Mouse (Mus musculus): ENCODE results near the gene Cx3cr1. TPM values are rescaled to one million over a fixed set of nuclear protein-coding genes. Genes with fewer than 3 reads are reported as not detected.

Gene Cx3cr1
- polyA plus RNA-seq, 1 experiment from 2014 or later = 2.7 TPM

GRCm38 (mm10) chr9:119899446-119899845 is 170.2 kb downstream of the Cx3cr1 start:
- Histone ChIP-seq H3K27ac (replicated peaks) (no peak overlapping the region), H3K9ac (no peak overlapping the region), H3K4me3 (replicated peaks) (no peak overlapping the region), H3K27me3 (no peaks in the 10 kb centered on the region), H3K4me2 (no peak overlapping the region), H3K36me3 (replicated peaks) (peaks cover 34% of the 10 kb centered on the region), H3K9me3 (replicated peaks) (no peaks in the 10 kb centered on the region), H3K4me1 (replicated peaks) (peaks cover 29% of the 10 kb centered on the region)
- no peak for ATAC-seq (ENCODE audit: insufficient read depth)
- 83% methylated on average over 2 of the region's 2 CpGs for WGBS (ENCODE audit: insufficient replicate concordance)

DNA sequence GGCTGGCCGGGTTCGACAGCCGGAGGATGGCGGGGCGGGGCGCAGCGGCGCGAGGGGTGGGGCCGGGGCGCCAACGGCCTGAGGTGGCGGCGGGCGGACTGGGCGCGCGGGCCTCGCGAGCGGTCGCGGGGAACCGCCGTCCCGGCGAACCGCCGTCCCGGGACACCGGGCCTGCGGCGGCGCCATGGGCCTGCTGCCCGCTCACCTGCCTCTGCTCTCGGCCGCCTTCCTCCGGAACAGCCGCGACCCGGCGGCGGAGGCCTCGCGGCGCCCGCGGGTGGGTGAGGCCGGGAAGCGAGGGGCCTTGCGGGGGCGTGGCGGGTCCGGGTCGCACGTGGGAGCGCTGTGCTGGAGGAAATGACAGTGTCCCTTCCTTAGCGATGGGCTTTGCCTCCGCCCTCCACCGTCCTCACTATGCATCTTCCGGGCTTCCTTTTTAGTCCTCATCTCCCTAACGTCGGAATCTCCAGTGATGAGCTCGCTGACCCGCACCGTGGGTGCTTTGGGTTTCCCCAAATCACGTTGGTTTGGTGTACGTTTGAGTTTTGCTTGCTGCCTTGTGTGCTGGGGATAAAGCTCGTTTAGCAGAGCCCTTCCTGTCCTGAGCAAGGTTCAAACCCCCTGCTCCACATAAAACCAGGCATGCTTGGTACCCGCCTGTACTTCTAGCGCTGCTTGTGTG is 174.5 kb downstream of the Cx3cr1 start:
- H3K9me3 ChIP-seq (replicated peaks) = no peaks in the 10 kb centered on the region
- peak overlapping the region; percentile 85 for H3K4me2 ChIP-seq
- peak overlapping the region; percentile 89 for H3K4me3 ChIP-seq (replicated peaks)
- H3K9ac ChIP-seq = peak overlapping the region; percentile 85
- peak overlapping the region; percentile 86 for H3K27ac ChIP-seq (replicated peaks)
- no peaks in the 10 kb centered on the region for H3K27me3 ChIP-seq
- peaks cover 10% of the 10 kb centered on the region; the same call in 1 of the 2 replicates for H3K36me3 ChIP-seq (replicated peaks)
- WGBS (ENCODE audit: insufficient replicate concordance) = under 1% methylated on average over 66 of the region's 71 CpGs
- peak; percentile 85 for ATAC-seq (ENCODE audit: insufficient read depth)
- peaks cover 39% of the 10 kb centered on the region for H3K4me1 ChIP-seq (replicated peaks)

- peak; percentile 98 for ATAC-seq (ENCODE audit: insufficient read depth)
- no peaks in the 10 kb centered on the region for H3K9me3 ChIP-seq (replicated peaks)
- 3% methylated on average over 34 of the region's 34 CpGs for WGBS (ENCODE audit: insufficient replicate concordance)
- H3K4me3 ChIP-seq (replicated peaks) = peak within 1 kb of the TSS; percentile 89
- no peaks in the 10 kb centered on the region for H3K27me3 ChIP-seq
- H3K36me3 ChIP-seq (replicated peaks) = peaks cover 10% of the 10 kb centered on the region; the same call in 1 of the 2 replicates
- peaks cover 39% of the 10 kb centered on the region for H3K4me1 ChIP-seq (replicated peaks)
- H3K27ac ChIP-seq (replicated peaks) = peak within 1 kb of the TSS; percentile 86
- peak within 1 kb of the TSS; percentile 85 for H3K4me2 ChIP-seq
- H3K9ac ChIP-seq = peak within 1 kb of the TSS; percentile 85
These were observed 175.2 kb downstream of the Cx3cr1 start, which contains the start of gene Wdr48 for GRCm38 (mm10) chr9:119894339-119895009. Gene Wdr48, plus strand, starts transcription at chr9:119894878.

DNA sequence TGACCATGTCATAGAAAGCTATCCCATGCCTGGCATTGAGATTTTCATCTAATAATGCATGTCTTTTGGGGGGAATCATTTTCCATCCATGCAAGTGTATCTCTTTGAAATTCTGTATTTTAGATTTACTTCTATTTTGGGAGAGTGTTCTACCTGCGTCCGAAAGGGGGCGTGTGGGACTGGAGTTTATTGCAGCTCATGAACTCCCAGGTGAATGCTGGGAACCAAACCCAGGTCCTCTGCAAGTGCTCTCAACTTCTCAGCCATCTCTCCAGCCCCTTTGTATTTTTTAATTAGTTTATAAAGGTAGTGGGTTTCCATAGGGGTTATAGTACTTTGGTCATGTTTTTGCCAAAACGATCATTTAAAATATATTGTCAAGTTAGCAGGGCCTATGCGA is 175.8 kb downstream of the Cx3cr1 start:
- no peaks in the 10 kb centered on the region for H3K27me3 ChIP-seq
- peak overlapping the region; percentile 85 for H3K4me2 ChIP-seq
- H3K4me1 ChIP-seq (replicated peaks) = peaks cover 39% of the 10 kb centered on the region
- H3K9ac ChIP-seq = no peak overlapping the region
- 81% methylated on average over 5 of the region's 5 CpGs for WGBS (ENCODE audit: insufficient replicate concordance)
- no peaks in the 10 kb centered on the region for H3K9me3 ChIP-seq (replicated peaks)
- ATAC-seq (ENCODE audit: insufficient read depth) = no peak
- peaks cover 8% of the 10 kb centered on the region; the same call in 1 of the 2 replicates for H3K36me3 ChIP-seq (replicated peaks)
- H3K4me3 ChIP-seq (replicated peaks) = no peak overlapping the region
- H3K27ac ChIP-seq (replicated peaks) = no peak overlapping the region

DNA sequence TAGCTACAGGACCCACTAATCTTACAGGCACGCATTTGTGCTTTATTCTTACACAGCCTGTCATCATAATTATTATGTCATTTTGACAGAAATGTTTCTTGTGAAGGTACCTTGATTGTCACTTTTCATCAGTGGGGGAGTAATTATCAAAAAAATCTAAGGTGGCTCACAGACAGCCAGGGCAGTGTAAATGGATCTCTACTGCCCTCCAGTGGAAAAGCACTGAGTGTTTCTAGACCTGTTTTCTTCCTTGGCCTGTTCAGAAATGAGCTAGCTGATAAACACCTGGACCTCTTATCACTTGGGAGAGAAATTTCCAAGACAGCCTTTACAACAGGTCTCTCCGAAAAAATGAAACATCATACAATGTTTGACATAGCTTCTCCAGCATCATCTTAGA is 179.0 kb downstream of the Cx3cr1 start:
- Histone ChIP-seq H3K27ac (replicated peaks) (no peak overlapping the region), H3K4me2 (no peak overlapping the region), H3K4me3 (replicated peaks) (no peak overlapping the region), H3K9ac (no peak overlapping the region), H3K27me3 (no peaks in the 10 kb centered on the region), H3K4me1 (replicated peaks) (peaks cover 17% of the 10 kb centered on the region), H3K36me3 (replicated peaks) (no peaks in the 10 kb centered on the region), H3K9me3 (replicated peaks) (no peaks in the 10 kb centered on the region)
- no peak for ATAC-seq (ENCODE audit: insufficient read depth)
- 48% methylated on average over 2 of the region's 2 CpGs for WGBS (ENCODE audit: insufficient replicate concordance)

DNA sequence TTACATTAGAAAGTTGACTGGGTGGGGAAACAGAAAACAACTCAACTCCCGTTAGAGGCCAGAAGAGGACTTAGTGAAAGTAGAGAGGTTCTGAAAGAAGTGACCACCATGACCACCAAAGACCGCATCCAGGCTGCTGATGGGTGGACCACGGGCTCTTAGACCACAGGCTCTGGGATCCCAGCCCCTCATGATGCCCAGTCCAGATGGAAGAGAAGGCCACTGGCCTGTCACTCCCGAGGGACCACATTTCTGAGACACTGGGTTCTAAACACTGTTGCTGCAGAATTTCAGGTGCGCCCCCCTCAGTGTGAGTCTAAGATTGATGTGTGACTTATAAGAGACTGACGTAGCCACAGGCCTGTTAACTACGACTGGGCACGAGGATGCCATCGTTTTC is 180.2 kb downstream of the Cx3cr1 start:
- 75% methylated on average over 9 of the region's 9 CpGs for WGBS (ENCODE audit: insufficient replicate concordance)
- H3K9ac ChIP-seq = no peak overlapping the region
- no peak overlapping the region for H3K27ac ChIP-seq (replicated peaks)
- no peaks in the 10 kb centered on the region for H3K27me3 ChIP-seq
- H3K36me3 ChIP-seq (replicated peaks) = no peaks in the 10 kb centered on the region
- no peak overlapping the region for H3K4me2 ChIP-seq
- H3K4me1 ChIP-seq (replicated peaks) = peaks cover 10% of the 10 kb centered on the region
- no peak overlapping the region for H3K4me3 ChIP-seq (replicated peaks)
- H3K9me3 ChIP-seq (replicated peaks) = no peaks in the 10 kb centered on the region
- no peak for ATAC-seq (ENCODE audit: insufficient read depth)

DNA sequence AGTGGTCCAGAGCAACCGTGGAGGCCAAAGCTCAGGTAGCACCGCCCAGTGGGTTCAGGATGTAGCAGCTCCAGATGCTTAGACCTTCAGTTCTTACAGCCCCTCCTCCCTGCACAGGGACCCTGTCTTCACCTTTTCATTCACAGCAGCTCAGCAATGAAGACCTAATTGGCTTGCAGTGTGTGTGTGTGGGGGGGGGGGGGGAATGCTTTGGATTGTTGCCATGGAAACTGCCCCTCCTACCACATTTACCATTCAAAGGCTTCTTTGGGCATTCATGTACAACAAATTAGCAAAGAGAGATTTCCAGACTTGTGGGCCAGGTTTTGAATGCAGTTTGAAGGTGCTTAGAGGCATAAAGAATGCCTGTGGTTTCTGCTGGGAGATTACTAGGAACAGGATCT is 180.8 kb downstream of the Cx3cr1 start:
- H3K9ac ChIP-seq = no peak overlapping the region
- no peak for ATAC-seq (ENCODE audit: insufficient read depth)
- no peak overlapping the region for H3K4me3 ChIP-seq (replicated peaks)
- 67% methylated on average over 2 of the region's 2 CpGs for WGBS (ENCODE audit: insufficient replicate concordance)
- no peaks in the 10 kb centered on the region for H3K36me3 ChIP-seq (replicated peaks)
- H3K27me3 ChIP-seq = no peaks in the 10 kb centered on the region
- H3K4me2 ChIP-seq = no peak overlapping the region
- no peaks in the 10 kb centered on the region for H3K9me3 ChIP-seq (replicated peaks)
- no peak overlapping the region for H3K27ac ChIP-seq (replicated peaks)
- H3K4me1 ChIP-seq (replicated peaks) = peaks cover 4% of the 10 kb centered on the region

- Histone ChIP-seq H3K27me3 (no peaks in the 10 kb centered on the region), H3K9me3 (replicated peaks) (no peaks in the 10 kb centered on the region), H3K4me2 (no peak overlapping the region), H3K4me3 (replicated peaks) (no peak overlapping the region), H3K9ac (no peak overlapping the region), H3K36me3 (replicated peaks) (no peaks in the 10 kb centered on the region), H3K4me1 (replicated peaks) (peaks cover 3% of the 10 kb centered on the region; the same call in 1 of the 2 replicates), H3K27ac (replicated peaks) (no peak overlapping the region)
- WGBS (ENCODE audit: insufficient replicate concordance) = 65% methylated on average over 4 of the region's 4 CpGs
- 0 out of 2 replicates have a peak, but pooled peaks have one; percentile 37 for ATAC-seq (ENCODE audit: insufficient read depth)
These were observed 182.4 kb downstream of the Cx3cr1 start for GRCm38 (mm10) chr9:119887144-119887901.

DNA sequence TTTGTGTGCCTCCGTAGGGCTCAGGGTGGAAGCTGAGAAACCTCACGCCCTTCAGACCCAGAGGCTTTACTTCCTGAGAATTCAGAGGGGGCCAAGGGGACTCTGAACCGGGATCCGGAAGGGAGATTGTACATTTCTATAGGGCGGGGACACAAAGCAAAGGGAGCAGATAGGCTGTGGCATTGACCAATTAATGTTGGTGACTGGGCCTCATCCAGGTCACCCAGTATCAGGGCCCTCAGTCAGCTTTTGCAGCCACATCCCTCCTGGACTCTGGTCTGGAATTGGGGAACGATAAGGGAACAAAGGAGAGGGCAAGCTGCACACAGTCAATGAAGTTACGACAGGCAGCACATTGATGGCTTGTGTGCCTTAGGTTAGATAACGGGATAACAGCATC is 215.5 kb downstream of the Cx3cr1 start:
- Histone ChIP-seq H3K4me1 (replicated peaks) (no peaks in the 10 kb centered on the region; the same call in 1 of the 2 replicates), H3K36me3 (replicated peaks) (no peaks in the 10 kb centered on the region), H3K9ac (no peak overlapping the region), H3K27me3 (no peaks in the 10 kb centered on the region), H3K27ac (replicated peaks) (0 out of 2 replicates have a peak overlapping the region, but pooled peaks have one; percentile 3), H3K9me3 (replicated peaks) (no peaks in the 10 kb centered on the region), H3K4me3 (replicated peaks) (no peak overlapping the region), H3K4me2 (no peak overlapping the region)
- WGBS (ENCODE audit: insufficient replicate concordance) = 52% methylated on average over 8 of the region's 8 CpGs
- no peak for ATAC-seq (ENCODE audit: insufficient read depth)

DNA sequence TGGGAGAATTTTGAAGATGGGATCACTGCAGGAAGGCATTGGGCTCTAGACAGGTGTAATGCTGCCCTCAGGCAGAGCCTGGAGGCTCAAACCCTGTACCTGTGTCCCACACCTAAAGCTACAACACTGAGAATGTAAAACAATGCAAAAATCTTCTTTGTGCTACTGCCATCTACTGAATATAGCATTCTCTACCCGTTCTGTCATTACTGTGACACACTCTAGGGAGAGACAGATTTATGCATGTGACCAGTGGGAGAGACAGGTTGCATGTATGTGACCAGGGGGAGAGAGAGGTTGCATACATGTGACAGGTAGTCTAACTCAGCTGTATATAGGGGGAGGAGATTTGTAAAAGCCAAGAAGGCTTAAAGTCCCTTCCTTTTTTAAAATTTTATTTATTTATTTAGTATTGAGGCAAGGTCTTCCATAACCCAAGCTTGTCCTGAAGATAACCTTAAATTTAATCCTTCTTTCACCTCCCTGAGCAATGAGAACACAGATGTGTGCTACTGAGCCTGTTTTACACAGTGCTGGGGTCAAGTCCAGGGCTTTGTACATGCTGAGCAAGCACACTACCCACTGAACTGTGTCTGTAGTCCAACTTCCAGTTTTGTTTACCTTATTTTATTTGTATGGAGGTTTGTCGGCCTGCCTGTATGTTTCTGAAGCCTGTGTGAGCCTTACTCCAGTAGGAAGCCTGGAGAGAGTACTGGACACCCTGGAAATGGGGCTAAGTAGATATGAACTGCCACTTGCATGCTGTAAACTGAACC is 216.4 kb downstream of the Cx3cr1 start:
- Histone ChIP-seq H3K9ac (no peak overlapping the region), H3K9me3 (replicated peaks) (no peaks in the 10 kb centered on the region), H3K4me1 (replicated peaks) (no peaks in the 10 kb centered on the region; the same call in 1 of the 2 replicates), H3K27ac (replicated peaks) (no peak overlapping the region), H3K4me2 (no peak overlapping the region), H3K36me3 (replicated peaks) (no peaks in the 10 kb centered on the region), H3K27me3 (no peaks in the 10 kb centered on the region), H3K4me3 (replicated peaks) (no peak overlapping the region)
- ATAC-seq (ENCODE audit: insufficient read depth) = peak; percentile 37; the same call in 1 of the 2 replicates
- 50% methylated on average over 2 of the region's 2 CpGs for WGBS (ENCODE audit: insufficient replicate concordance)
